Mouse (Mus musculus): Measurements from ENCODE around the gene Fam69b. TPM values are rescaled to one million over a fixed set of nuclear protein-coding genes. Genes with fewer than 3 reads are reported as not detected.

The Fam69b gene
- polyA plus RNA-seq, 1 experiment from 2014 or later = 17.1 TPM

DNA sequence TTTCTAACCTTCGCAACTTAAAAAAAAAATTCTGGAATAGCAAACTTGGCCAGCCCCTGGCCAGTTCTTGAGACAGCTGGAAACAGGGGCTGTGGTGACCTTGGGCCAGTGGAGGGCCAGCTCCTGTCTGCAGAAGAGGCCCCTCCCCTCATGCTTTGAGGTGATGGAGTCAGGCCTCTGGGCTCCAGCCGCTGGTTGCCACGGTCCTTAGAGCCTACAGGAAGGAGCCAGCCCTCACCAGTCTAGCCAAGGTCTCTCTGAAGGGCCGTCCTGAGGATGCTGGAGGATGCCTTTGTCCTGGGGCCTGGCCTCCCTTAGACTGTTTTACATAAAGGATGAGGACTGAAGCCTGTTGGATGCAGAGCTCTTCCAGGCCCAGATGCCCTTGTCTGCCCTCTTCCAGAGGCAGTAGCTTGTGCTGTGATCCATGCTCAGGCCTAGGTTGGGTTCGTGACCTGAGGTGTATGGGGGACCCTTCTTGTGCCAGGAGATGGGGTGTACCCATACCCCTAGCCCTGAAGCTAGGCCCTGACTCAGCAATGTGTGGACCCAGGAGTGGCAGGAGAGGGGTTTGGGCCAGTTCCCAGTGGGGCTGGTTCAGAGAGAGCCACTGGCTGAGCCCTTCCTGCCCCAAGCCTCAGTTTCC is 658 bp downstream of the Fam69b start:
- Histone ChIP-seq H3K27ac (ENCODE audit: low read length) (no peak overlapping the region), H3K4me2 (ENCODE audit: low read depth, low read length) (peak overlapping the region; percentile 98), H3K4me1 (replicated peaks; ENCODE audit: control insufficient read depth, insufficient read depth, low read length) (peaks cover 15% of the 10 kb centered on the region), H3K9me3 (ENCODE audit: control insufficient read depth, low read length) (no peaks in the 10 kb centered on the region), H3K4me3 (ENCODE audit: low read length) (peak overlapping the region; percentile 68), H3K9ac (ENCODE audit: low read length) (peak overlapping the region; percentile 90), H3K27me3 (ENCODE audit: control insufficient read depth, insufficient read depth, low read depth, low read length) (no peaks in the 10 kb centered on the region), H3K36me3 (ENCODE audit: control insufficient read depth, insufficient read depth, low read length) (no peaks in the 10 kb centered on the region)
- 21% methylated on average over 5 of the region's 5 CpGs for WGBS
- ATAC-seq (ENCODE audit: low read depth) = peak; percentile 43

DNA sequence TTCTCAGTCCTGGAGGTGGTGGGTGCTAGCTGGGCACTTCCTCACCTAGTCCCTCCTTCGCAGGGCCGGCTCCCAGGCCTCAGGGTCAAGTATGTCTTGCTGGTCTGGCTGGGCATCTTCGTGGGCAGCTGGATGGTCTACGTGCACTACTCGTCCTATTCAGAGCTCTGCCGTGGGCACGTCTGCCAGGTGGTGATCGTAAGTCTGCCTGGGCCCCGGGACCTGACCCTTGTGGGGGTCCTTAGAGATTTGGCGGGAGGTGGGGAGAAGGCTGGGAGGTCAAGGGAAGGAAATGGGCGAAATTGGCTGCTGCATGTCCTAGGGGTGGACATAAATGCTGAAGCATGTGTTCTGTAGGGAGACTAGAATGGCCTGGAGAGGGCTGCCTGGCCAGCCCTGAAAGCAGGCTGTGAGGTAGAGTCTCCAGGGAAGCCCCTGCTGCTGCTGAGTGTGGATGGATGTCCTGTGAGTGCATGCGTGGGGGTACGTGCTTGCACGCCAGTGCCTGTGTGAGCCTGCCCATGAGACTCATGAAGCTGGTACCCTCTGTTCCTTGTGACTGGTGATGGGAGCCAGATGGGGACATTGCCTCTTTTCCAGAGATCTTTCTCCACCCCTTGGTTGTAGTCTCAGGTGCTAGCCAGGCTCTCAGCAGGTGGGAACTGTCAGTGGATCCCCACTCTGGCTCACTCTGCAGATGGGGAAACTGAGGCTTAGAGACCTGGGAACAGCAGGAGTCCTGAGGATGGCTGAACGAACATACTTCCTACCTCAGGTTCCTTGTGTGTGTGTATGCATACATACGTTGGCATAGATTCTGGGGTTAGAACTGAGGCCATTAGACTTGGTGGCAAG is 4.5 kb downstream of the Fam69b start:
- Histone ChIP-seq H3K4me2 (ENCODE audit: low read depth, low read length) (no peak overlapping the region), H3K4me3 (ENCODE audit: low read length) (no peak overlapping the region), H3K36me3 (ENCODE audit: control insufficient read depth, insufficient read depth, low read length) (peaks cover 21% of the 10 kb centered on the region), H3K9ac (ENCODE audit: low read length) (no peak overlapping the region), H3K4me1 (replicated peaks; ENCODE audit: control insufficient read depth, insufficient read depth, low read length) (peaks cover 15% of the 10 kb centered on the region), H3K27me3 (ENCODE audit: control insufficient read depth, insufficient read depth, low read depth, low read length) (no peaks in the 10 kb centered on the region), H3K27ac (ENCODE audit: low read length) (no peak overlapping the region), H3K9me3 (ENCODE audit: control insufficient read depth, low read length) (no peaks in the 10 kb centered on the region)
- whole genome bisulfite sequencing = 72% methylated on average over 16 of the region's 16 CpGs
- ATAC-seq (ENCODE audit: low read depth) = no peak

DNA sequence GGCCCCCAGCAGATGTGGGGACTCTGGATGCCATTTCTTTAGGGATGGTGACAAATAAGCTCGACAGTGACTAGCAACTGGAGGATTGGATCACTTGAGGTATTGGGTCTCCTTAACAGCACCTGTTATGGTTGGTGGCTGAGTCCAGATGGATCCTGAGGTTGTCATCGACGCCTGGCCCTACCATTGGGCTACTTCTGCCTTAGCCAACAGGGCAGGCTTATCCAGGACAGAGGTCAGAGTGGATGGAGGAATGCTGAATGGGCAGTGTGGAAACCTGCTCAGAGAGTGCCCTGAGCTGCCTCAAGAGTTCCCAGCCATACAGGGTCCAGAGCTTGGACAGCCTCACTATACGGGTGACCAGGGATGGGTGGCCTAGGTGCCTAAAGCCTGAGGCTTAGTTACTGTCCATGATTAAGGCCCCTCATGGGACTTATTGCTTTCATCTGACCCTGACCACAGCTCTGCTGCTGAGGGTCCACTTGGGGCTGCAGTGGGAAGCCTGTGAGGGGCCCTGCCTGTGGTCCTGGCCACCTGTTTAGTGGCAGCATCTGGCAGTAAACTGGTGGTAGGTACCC is 5.8 kb downstream of the Fam69b start:
- H3K9ac ChIP-seq (ENCODE audit: low read length) = no peak overlapping the region
- H3K4me2 ChIP-seq (ENCODE audit: low read depth, low read length) = no peak overlapping the region
- no peaks in the 10 kb centered on the region for H3K9me3 ChIP-seq (ENCODE audit: control insufficient read depth, low read length)
- H3K27me3 ChIP-seq (ENCODE audit: control insufficient read depth, insufficient read depth, low read depth, low read length) = no peaks in the 10 kb centered on the region
- H3K4me3 ChIP-seq (ENCODE audit: low read length) = no peak overlapping the region
- H3K4me1 ChIP-seq (replicated peaks; ENCODE audit: control insufficient read depth, insufficient read depth, low read length) = peaks cover 20% of the 10 kb centered on the region
- H3K36me3 ChIP-seq (ENCODE audit: control insufficient read depth, insufficient read depth, low read length) = peaks cover 29% of the 10 kb centered on the region
- no peak overlapping the region for H3K27ac ChIP-seq (ENCODE audit: low read length)
- 54% methylated on average over 4 of the region's 4 CpGs for WGBS
- ATAC-seq (ENCODE audit: low read depth) = no peak

DNA sequence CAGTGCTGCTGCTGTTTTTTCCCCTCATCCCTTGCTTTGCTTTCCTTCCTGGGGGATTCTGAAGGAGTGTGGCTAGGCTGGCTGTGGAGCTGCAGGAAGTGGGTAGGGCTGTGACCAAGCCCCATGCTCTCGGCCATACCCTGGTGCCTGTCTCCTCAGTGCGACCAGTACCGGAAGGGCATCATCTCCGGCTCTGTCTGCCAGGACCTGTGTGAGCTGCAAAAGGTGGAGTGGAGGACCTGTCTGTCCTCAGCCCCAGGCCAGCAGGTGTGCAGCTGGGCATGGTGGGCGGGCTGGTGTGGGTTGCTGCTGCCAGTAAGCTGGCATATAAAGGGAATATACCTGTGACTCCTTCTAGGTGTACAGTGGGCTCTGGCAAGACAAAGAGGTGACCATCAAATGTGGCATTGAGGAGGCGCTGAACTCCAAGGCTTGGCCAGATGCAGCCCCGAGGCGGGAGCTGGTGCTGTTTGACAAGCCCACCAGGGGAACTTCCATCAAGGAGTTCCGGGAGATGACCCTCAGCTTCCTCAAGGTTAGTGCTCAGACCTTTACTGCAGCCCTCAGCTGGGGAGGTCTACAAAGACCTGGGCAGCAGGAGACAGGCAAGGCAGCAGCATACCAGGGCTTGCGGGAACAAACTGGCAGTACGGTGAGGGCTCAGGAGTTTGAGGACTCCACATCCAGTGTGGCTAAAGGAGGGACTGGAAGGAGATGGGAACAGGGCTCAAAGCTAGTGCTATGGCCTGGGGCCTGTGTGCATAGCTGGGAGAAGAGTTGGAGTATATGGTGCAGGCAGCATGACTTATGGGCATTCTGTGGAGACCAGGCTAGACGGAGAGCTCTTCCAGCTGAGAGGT is 6.6 kb downstream of the Fam69b start:
- 57% methylated on average over 12 of the region's 12 CpGs for WGBS
- H3K4me2 ChIP-seq (ENCODE audit: low read depth, low read length) = no peak overlapping the region
- H3K4me1 ChIP-seq (replicated peaks; ENCODE audit: control insufficient read depth, insufficient read depth, low read length) = peaks cover 18% of the 10 kb centered on the region
- no peak overlapping the region; the same call in 1 of the 2 replicates for H3K27ac ChIP-seq (ENCODE audit: low read length)
- no peak overlapping the region for H3K4me3 ChIP-seq (ENCODE audit: low read length)
- H3K9me3 ChIP-seq (ENCODE audit: control insufficient read depth, low read length) = no peaks in the 10 kb centered on the region
- peaks cover 29% of the 10 kb centered on the region for H3K36me3 ChIP-seq (ENCODE audit: control insufficient read depth, insufficient read depth, low read length)
- H3K9ac ChIP-seq (ENCODE audit: low read length) = no peak overlapping the region; the same call in 1 of the 2 replicates
- no peaks in the 10 kb centered on the region for H3K27me3 ChIP-seq (ENCODE audit: control insufficient read depth, insufficient read depth, low read depth, low read length)
- ATAC-seq (ENCODE audit: low read depth) = no peak

DNA sequence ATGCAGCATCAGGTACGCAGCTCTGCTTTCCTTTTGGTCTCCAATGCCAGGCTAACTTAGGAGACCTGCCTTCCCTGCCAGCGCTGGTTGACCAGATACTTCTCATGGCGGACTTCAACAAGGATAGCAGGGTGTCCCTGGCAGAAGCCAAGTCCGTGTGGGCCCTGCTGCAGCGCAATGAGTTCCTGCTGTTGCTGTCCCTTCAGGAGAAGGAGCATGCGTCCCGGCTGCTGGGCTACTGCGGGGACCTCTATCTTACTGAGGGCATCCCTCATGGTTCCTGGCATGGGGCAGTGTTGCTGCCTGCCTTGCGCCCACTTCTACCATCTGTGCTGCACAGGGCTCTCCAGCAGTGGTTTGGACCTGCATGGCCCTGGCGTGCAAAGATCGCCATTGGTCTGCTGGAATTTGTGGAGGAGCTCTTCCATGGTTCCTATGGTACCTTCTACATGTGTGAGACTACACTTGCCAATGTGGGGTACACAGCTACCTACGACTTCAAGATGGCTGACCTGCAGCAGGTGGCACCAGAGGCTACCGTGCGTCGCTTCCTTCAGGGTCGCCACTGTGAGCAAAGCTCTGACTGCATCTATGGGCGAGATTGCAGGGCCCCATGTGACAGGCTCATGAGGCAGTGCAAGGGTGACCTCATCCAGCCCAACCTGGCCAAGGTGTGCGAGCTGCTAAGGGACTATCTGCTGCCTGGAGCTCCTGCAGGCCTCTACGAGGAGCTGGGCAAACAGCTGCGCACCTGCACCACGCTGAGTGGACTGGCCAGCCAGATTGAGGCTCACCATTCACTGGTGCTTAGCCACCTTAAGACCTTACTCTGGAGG is 7.5 kb downstream of the Fam69b start:
- no peak for ATAC-seq (ENCODE audit: low read depth)
- no peak overlapping the region for H3K4me3 ChIP-seq (ENCODE audit: low read length)
- H3K27me3 ChIP-seq (ENCODE audit: control insufficient read depth, insufficient read depth, low read depth, low read length) = no peaks in the 10 kb centered on the region
- H3K4me2 ChIP-seq (ENCODE audit: low read depth, low read length) = no peak overlapping the region
- no peak overlapping the region for H3K9ac ChIP-seq (ENCODE audit: low read length)
- 62% methylated on average over 21 of the region's 21 CpGs for WGBS
- H3K9me3 ChIP-seq (ENCODE audit: control insufficient read depth, low read length) = no peaks in the 10 kb centered on the region
- H3K36me3 ChIP-seq (ENCODE audit: control insufficient read depth, insufficient read depth, low read length) = peaks cover 29% of the 10 kb centered on the region
- peaks cover 12% of the 10 kb centered on the region for H3K4me1 ChIP-seq (replicated peaks; ENCODE audit: control insufficient read depth, insufficient read depth, low read length)
- no peak overlapping the region for H3K27ac ChIP-seq (ENCODE audit: low read length)

DNA sequence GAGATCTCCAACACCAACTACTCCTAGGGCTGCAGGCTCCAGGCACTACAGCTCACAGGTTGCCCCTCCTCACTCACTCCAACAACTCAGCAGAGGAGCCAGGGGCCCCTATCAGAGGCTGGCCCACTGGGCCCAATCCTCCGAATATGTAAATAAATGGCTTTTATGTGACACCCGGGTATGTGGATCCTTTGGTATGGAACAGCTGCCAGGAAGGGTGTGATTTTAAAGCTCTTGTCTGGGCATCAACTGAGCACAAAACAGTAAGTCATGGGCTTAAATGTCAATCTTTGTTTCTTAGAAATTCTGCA is 8.0 kb downstream of the Fam69b start:
- no peaks in the 10 kb centered on the region for H3K9me3 ChIP-seq (ENCODE audit: control insufficient read depth, low read length)
- no peak overlapping the region for H3K4me3 ChIP-seq (ENCODE audit: low read length)
- no peak for ATAC-seq (ENCODE audit: low read depth)
- H3K9ac ChIP-seq (ENCODE audit: low read length) = no peak overlapping the region
- no peak overlapping the region for H3K4me2 ChIP-seq (ENCODE audit: low read depth, low read length)
- peaks cover 29% of the 10 kb centered on the region for H3K36me3 ChIP-seq (ENCODE audit: control insufficient read depth, insufficient read depth, low read length)
- H3K27ac ChIP-seq (ENCODE audit: low read length) = no peak overlapping the region
- 22% methylated on average over 2 of the region's 2 CpGs for WGBS
- H3K27me3 ChIP-seq (ENCODE audit: control insufficient read depth, insufficient read depth, low read depth, low read length) = no peaks in the 10 kb centered on the region
- H3K4me1 ChIP-seq (replicated peaks; ENCODE audit: control insufficient read depth, insufficient read depth, low read length) = peaks cover 12% of the 10 kb centered on the region

DNA sequence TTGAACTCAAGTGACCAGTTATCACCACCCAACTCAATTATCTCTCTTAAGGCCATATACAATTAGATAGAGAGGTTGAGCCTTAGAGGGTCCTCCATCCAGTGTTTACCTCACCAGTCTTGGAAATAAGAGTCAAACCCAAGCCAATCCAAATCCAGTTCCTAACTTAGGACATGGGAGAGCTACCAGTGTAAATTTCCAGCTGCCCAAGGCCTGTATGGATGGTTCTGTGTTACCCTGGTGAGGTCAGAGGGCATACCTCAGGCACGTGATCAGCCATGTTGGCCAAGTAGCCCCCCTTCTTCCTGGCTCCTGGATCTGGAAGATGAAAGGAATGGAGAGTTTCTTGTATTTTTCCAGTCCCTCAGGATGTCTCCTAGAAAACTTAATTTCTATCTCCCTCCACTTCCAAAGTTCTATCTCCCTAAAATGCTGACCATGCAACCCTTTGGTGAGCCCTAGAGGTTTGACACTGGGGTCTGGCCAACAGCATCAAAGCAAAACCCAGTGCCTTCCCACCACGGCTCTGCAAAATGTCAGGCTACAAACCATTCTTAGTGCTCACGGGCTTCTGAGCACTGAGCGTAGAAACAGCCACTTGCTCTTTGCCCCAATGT is 9.2 kb downstream of the Fam69b start:
- Histone ChIP-seq H3K9me3 (ENCODE audit: control insufficient read depth, low read length) (no peaks in the 10 kb centered on the region), H3K4me1 (replicated peaks; ENCODE audit: control insufficient read depth, insufficient read depth, low read length) (peaks cover 12% of the 10 kb centered on the region), H3K27ac (ENCODE audit: low read length) (no peak overlapping the region), H3K4me2 (ENCODE audit: low read depth, low read length) (no peak overlapping the region), H3K27me3 (ENCODE audit: control insufficient read depth, insufficient read depth, low read depth, low read length) (no peaks in the 10 kb centered on the region), H3K4me3 (ENCODE audit: low read length) (no peak overlapping the region), H3K9ac (ENCODE audit: low read length) (0 out of 2 replicates have a peak overlapping the region, but pooled peaks have one; percentile 22), H3K36me3 (ENCODE audit: control insufficient read depth, insufficient read depth, low read length) (peaks cover 29% of the 10 kb centered on the region)
- ATAC-seq (ENCODE audit: low read depth) = no peak
- WGBS = 67% methylated on average over 4 of the region's 4 CpGs

DNA sequence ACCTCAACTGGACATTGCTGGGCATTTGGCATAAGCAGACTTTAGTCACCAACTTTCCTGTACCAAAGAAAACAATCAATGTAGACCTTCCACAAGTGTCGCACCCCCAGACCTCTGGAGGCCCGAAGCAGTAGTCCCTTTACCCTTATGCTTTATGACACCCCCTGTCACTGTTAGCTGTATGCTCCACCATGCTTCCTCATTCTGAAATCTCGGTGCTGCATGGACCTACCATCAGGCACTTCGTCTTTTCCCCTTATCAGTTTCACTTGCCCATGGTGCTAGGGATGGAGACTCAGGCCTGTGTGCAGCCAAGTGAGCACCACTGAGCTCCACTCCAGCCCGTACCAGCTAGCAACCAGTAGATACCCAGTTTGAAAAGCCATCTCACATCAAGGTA is 9.8 kb downstream of the Fam69b start:
- Histone ChIP-seq H3K27me3 (ENCODE audit: control insufficient read depth, insufficient read depth, low read depth, low read length) (no peaks in the 10 kb centered on the region), H3K9me3 (ENCODE audit: control insufficient read depth, low read length) (no peaks in the 10 kb centered on the region), H3K36me3 (ENCODE audit: control insufficient read depth, insufficient read depth, low read length) (peaks cover 29% of the 10 kb centered on the region), H3K4me3 (ENCODE audit: low read length) (peak overlapping the region; percentile 95), H3K9ac (ENCODE audit: low read length) (peak overlapping the region; percentile 97), H3K4me2 (ENCODE audit: low read depth, low read length) (peak overlapping the region; percentile 65), H3K27ac (ENCODE audit: low read length) (no peak overlapping the region), H3K4me1 (replicated peaks; ENCODE audit: control insufficient read depth, insufficient read depth, low read length) (peaks cover 12% of the 10 kb centered on the region)
- ATAC-seq (ENCODE audit: low read depth) = no peak
- WGBS = 71% methylated on average over 5 of the region's 5 CpGs

All from lung, embryonic 16.5 days (tissue).